Mouse (Mus musculus): ENCODE measurements around the gene Ifrd2. TPM values are rescaled to one million over a fixed set of nuclear protein-coding genes. Genes with fewer than 3 reads are reported as not detected.
A peak's percentile ranks its signal among the peaks of the same experiment; 100 is the strongest.

The Ifrd2 gene
- polyA plus RNA-seq, 1 experiment = 29.4 TPM

- Histone ChIP-seq H3K79me2 (ENCODE audit: control insufficient read depth, insufficient read depth) (peaks cover 5% of the 10 kb centered on the region), H3K27me3 (ENCODE audit: control insufficient read depth, insufficient read depth, insufficient read length) (no peaks in the 10 kb centered on the region), H3ac (ENCODE audit: control insufficient read depth, insufficient read length) (peak within 1 kb of the TSS; percentile 31), H3K4me2 (ENCODE audit: low read depth) (peak within 1 kb of the TSS; percentile 90), H3K4me3 (peak within 1 kb of the TSS; percentile 79), H3K36me3 (ENCODE audit: control insufficient read depth, insufficient read depth) (no peaks in the 10 kb centered on the region)
- TF ChIP-seq USF1 (IDR thresholded peaks at IDR 0.05; ENCODE audit: low read depth) (no peak), TCF3 (IDR thresholded peaks at IDR 0.05; ENCODE audit: insufficient read length, low read depth) (no peak), MYOG (IDR thresholded peaks at IDR 0.05; ENCODE audit: control insufficient read depth in 1 of 3, insufficient read depth in 1 of 3, insufficient read length in 2 of 3, low read depth in 2 of 3) (no peak), E2F4 (IDR thresholded peaks at IDR 0.05; ENCODE audit: insufficient read depth) (no peak), TCF12 (IDR thresholded peaks at IDR 0.05; ENCODE audit: insufficient read depth, poor library complexity, severe bottlenecking) (no peak), POLR2A (IDR thresholded peaks at IDR 0.05; ENCODE audit: insufficient read length, low read depth) (peak; percentile 81), POLR2AphosphoS2 (IDR thresholded peaks at IDR 0.05; ENCODE audit: insufficient read length, low read depth) (peak; percentile 92), CEBPB (IDR thresholded peaks at IDR 0.05; ENCODE audit: insufficient read depth, poor library complexity, severe bottlenecking) (no peak), MAX (IDR thresholded peaks at IDR 0.05; ENCODE audit: low read depth) (no peak), REST (IDR thresholded peaks at IDR 0.05; ENCODE audit: insufficient read depth, insufficient read length) (no peak), MYOD1 (IDR thresholded peaks at IDR 0.05; ENCODE audit: control insufficient read depth in 1 of 3, insufficient read length in 2 of 3, low read depth in 2 of 3) (no peak), SRF (IDR thresholded peaks at IDR 0.05; ENCODE audit: control insufficient read depth, insufficient read length, low read depth) (peak; percentile 25)
Measured at GRCm38 (mm10) chr9:107580501-107581317, 6.7 kb upstream of the Ifrd2 start, which contains the start of gene Hyal3. Gene Hyal3 (plus strand): TSS chr9:107580818.

GRCm38 (mm10) chr9:107581584-107581983, 5.9 kb upstream of the Ifrd2 start:
- Histone ChIP-seq H3K4me3 (peak overlapping the region; percentile 79), H3K27me3 (ENCODE audit: control insufficient read depth, insufficient read depth, insufficient read length) (no peaks in the 10 kb centered on the region), H3ac (ENCODE audit: control insufficient read depth, insufficient read length) (no peak overlapping the region), H3K4me2 (ENCODE audit: low read depth) (peak overlapping the region; percentile 90), H3K79me2 (ENCODE audit: control insufficient read depth, insufficient read depth) (peaks cover 5% of the 10 kb centered on the region), H3K36me3 (ENCODE audit: control insufficient read depth, insufficient read depth) (no peaks in the 10 kb centered on the region)
- no peak for TF ChIP-seq POLR2A (IDR thresholded peaks at IDR 0.05; ENCODE audit: insufficient read length, low read depth)
- TF ChIP-seq E2F4 (IDR thresholded peaks at IDR 0.05; ENCODE audit: insufficient read depth) = no peak
- TF ChIP-seq REST (IDR thresholded peaks at IDR 0.05; ENCODE audit: insufficient read depth, insufficient read length) = no peak
- no peak for TF ChIP-seq USF1 (IDR thresholded peaks at IDR 0.05; ENCODE audit: low read depth)
- no peak for TF ChIP-seq MYOG (IDR thresholded peaks at IDR 0.05; ENCODE audit: control insufficient read depth in 1 of 3, insufficient read depth in 1 of 3, insufficient read length in 2 of 3, low read depth in 2 of 3)
- TF ChIP-seq TCF3 (IDR thresholded peaks at IDR 0.05; ENCODE audit: insufficient read length, low read depth) = no peak
- no peak for TF ChIP-seq MAX (IDR thresholded peaks at IDR 0.05; ENCODE audit: low read depth)
- TF ChIP-seq CEBPB (IDR thresholded peaks at IDR 0.05; ENCODE audit: insufficient read depth, poor library complexity, severe bottlenecking) = no peak
- no peak for TF ChIP-seq POLR2AphosphoS2 (IDR thresholded peaks at IDR 0.05; ENCODE audit: insufficient read length, low read depth)
- no peak for TF ChIP-seq TCF12 (IDR thresholded peaks at IDR 0.05; ENCODE audit: insufficient read depth, poor library complexity, severe bottlenecking)
- no peak for TF ChIP-seq SRF (IDR thresholded peaks at IDR 0.05; ENCODE audit: control insufficient read depth, insufficient read length, low read depth)
- no peak for TF ChIP-seq MYOD1 (IDR thresholded peaks at IDR 0.05; ENCODE audit: control insufficient read depth in 1 of 3, insufficient read length in 2 of 3, low read depth in 2 of 3)

- no peaks in the 10 kb centered on the region for H3K36me3 ChIP-seq (ENCODE audit: control insufficient read depth, insufficient read depth)
- TF ChIP-seq POLR2A (IDR thresholded peaks at IDR 0.05; ENCODE audit: insufficient read length, low read depth) (no peak), MYOD1 (IDR thresholded peaks at IDR 0.05; ENCODE audit: control insufficient read depth in 1 of 3, insufficient read length in 2 of 3, low read depth in 2 of 3) (no peak), REST (IDR thresholded peaks at IDR 0.05; ENCODE audit: insufficient read depth, insufficient read length) (no peak), MYOG (IDR thresholded peaks at IDR 0.05; ENCODE audit: control insufficient read depth in 1 of 3, insufficient read depth in 1 of 3, insufficient read length in 2 of 3, low read depth in 2 of 3) (no peak), POLR2AphosphoS2 (IDR thresholded peaks at IDR 0.05; ENCODE audit: insufficient read length, low read depth) (no peak), USF1 (IDR thresholded peaks at IDR 0.05; ENCODE audit: low read depth) (no peak), E2F4 (IDR thresholded peaks at IDR 0.05; ENCODE audit: insufficient read depth) (no peak), TCF3 (IDR thresholded peaks at IDR 0.05; ENCODE audit: insufficient read length, low read depth) (no peak), MAX (IDR thresholded peaks at IDR 0.05; ENCODE audit: low read depth) (no peak), TCF12 (IDR thresholded peaks at IDR 0.05; ENCODE audit: insufficient read depth, poor library complexity, severe bottlenecking) (no peak), SRF (IDR thresholded peaks at IDR 0.05; ENCODE audit: control insufficient read depth, insufficient read length, low read depth) (no peak), CEBPB (IDR thresholded peaks at IDR 0.05; ENCODE audit: insufficient read depth, poor library complexity, severe bottlenecking) (no peak)
- no peak overlapping the region for H3K4me3 ChIP-seq
- peaks cover 5% of the 10 kb centered on the region for H3K79me2 ChIP-seq (ENCODE audit: control insufficient read depth, insufficient read depth)
- H3ac ChIP-seq (ENCODE audit: control insufficient read depth, insufficient read length) = no peak overlapping the region
- no peaks in the 10 kb centered on the region for H3K27me3 ChIP-seq (ENCODE audit: control insufficient read depth, insufficient read depth, insufficient read length)
- H3K4me2 ChIP-seq (ENCODE audit: low read depth) = no peak overlapping the region
Measured at GRCm38 (mm10) chr9:107582509-107583062, 4.9 kb upstream of the Ifrd2 start.

DNA sequence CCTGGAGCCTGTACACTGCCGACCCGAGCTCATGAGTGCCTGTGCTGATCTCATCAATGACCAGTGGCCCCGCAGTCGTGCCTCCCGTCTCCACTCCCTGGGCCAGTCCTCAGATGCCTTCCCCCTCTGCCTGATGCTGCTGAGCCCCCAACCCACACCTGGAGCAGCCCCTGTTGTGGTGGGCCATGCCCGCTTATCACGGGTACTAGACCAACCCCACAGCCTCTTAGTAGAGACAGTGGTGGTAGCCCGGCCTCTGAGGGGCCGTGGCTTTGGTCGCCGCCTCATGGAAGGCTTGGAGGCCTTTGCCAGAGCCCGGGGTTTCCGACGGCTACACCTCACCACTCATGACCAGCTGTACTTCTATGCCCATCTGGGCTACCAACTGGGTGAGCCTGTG, 4.3 kb upstream of the Ifrd2 start:
- Histone ChIP-seq H3ac (ENCODE audit: control insufficient read depth, insufficient read length) (no peak overlapping the region), H3K4me3 (no peak overlapping the region), H3K79me2 (ENCODE audit: control insufficient read depth, insufficient read depth) (peaks cover 10% of the 10 kb centered on the region), H3K36me3 (ENCODE audit: control insufficient read depth, insufficient read depth) (no peaks in the 10 kb centered on the region), H3K27me3 (ENCODE audit: control insufficient read depth, insufficient read depth, insufficient read length) (no peaks in the 10 kb centered on the region), H3K4me2 (ENCODE audit: low read depth) (no peak overlapping the region)
- TF ChIP-seq POLR2A (IDR thresholded peaks at IDR 0.05; ENCODE audit: insufficient read length, low read depth) (no peak), POLR2AphosphoS2 (IDR thresholded peaks at IDR 0.05; ENCODE audit: insufficient read length, low read depth) (peak; percentile 24)

Data from myocyte (in vitro differentiated cells).